Mouse (Mus musculus): ENCODE measurements around the gene Gng3.

The Gng3 gene

DNA sequence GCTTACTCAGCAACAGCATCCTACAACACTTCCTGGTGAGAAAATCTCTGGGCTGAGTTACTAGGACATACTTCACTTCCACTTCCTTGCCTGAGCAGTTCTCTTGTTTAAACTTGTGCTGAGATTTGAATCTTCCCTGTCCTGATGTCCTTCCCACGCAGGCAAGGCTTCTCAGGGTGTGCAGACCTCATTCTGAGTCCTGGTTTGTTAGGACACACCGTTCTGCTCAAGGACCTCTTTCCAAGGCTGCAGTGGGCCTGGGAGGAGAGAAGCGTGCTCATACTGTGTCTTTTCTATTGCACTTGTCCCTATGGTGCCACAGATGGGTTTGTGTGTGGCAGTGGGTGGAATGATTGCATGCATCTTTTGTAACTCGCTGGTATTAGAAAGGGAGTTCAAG, 6.0 kb downstream of the Gng3 start:
- no peaks in the 10 kb centered on the region for H3K27me3 ChIP-seq (ENCODE audit: control insufficient read depth, insufficient read depth, low read length, poor library complexity, severe bottlenecking)
- peaks cover 29% of the 10 kb centered on the region for H3K36me3 ChIP-seq (ENCODE audit: control insufficient read depth, insufficient read depth, low read length, poor library complexity, severe bottlenecking)
- DNase-seq (ENCODE audit: low read depth, low spot score): no peak

DNA sequence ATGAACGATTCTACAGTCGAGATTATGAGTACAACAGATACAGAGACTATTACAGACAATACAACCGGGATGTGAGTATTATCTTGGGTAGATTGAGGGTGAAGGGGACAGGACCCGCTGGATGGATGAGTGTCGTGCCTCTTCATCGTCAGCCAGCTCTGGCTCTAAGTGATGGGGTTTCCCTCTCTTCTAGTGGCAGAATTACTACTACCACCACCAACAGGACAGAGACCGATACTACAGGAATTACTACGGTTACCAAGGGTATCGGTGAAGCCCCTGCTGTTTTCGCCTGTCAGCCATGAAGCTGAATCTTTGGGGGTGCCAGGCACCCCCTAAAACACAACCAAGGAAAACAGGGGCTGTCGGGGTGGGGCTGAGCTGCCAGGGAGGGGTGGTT, 7.7 kb downstream of the Gng3 start:
- Histone ChIP-seq H3K36me3 (ENCODE audit: control insufficient read depth, insufficient read depth, low read length, poor library complexity, severe bottlenecking) (peaks cover 36% of the 10 kb centered on the region), H3K27me3 (ENCODE audit: control insufficient read depth, insufficient read depth, low read length, poor library complexity, severe bottlenecking) (no peaks in the 10 kb centered on the region)
- DNase-seq (ENCODE audit: low read depth, low spot score): no peak

DNA sequence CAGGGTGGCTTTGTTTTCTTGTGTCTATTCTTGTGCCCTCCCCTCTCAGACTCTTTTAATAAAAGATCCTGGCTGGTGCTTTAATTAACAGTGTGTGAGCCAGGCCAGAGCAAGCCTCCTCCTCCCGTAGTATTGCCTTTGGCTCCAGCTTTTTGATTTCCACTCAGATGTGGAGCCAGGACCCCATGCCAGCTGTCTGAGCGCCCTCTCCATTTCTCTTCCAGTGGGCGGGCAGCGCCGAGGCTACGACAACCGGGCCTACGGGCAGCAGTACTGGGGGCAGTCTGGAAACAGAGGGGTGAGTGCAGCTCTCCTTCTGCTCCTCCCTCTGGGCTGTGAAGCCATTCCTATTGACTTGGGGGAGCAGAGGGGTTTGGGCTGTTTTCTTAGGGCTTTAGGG, 8.3 kb downstream of the Gng3 start:
- Histone ChIP-seq H3K36me3 (ENCODE audit: control insufficient read depth, insufficient read depth, low read length, poor library complexity, severe bottlenecking) (peaks cover 39% of the 10 kb centered on the region), H3K27me3 (ENCODE audit: control insufficient read depth, insufficient read depth, low read length, poor library complexity, severe bottlenecking) (no peaks in the 10 kb centered on the region)
- no peak for DNase-seq (ENCODE audit: low read depth, low spot score)

DNA sequence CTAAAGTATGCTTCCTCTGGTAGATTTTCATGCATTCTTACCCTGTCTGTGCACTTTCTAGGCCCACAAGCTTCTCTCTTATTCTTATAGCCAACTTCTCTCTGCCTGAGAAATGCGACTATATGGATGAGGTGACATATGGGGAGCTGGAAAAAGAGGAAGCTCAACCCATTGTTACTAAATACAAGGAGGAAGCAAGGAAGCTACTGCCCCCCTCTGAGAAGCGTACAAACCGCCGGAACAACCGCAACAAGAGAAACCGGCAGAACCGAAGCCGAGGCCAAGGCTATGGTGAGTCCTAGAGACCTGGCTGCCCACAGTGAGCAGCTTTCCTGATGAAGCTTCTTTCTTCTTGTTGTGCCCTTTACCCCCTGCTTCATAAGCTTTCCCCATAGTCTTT, 9.3 kb downstream of the Gng3 start, which contains the start of gene AC129217.1:
TSS of gene AC129217.1 (plus strand) at position 114 of the 400 bp plus-strand sequence.
- no peaks in the 10 kb centered on the region for H3K27me3 ChIP-seq (ENCODE audit: control insufficient read depth, insufficient read depth, low read length, poor library complexity, severe bottlenecking)
- peaks cover 46% of the 10 kb centered on the region for H3K36me3 ChIP-seq (ENCODE audit: control insufficient read depth, insufficient read depth, low read length, poor library complexity, severe bottlenecking)
- DNase-seq (ENCODE audit: low read depth, low spot score): no peak

DNA sequence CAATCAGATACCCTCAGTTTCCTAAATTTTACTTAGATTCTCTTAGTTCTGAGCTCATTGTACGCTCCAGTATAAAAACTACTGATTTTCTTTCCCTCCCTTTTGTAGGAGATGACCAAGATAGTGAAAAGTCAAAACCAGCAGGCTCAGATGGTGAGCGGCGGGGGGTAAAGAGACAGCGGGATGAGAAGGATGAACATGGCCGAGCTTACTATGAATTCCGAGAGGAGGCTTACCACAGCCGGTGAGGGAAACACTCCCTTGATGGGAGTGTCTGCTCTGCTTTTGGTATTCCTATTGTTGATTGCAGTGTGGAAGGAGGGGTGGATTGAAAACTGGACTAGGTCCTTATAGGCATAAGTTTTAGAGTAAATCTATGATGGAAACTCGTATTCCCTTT, 16.3 kb downstream of the Gng3 start:
- no peak for DNase-seq (ENCODE audit: low read depth, low spot score)
- Histone ChIP-seq H3K36me3 (ENCODE audit: control insufficient read depth, insufficient read depth, low read length, poor library complexity, severe bottlenecking) (peaks cover 25% of the 10 kb centered on the region), H3K27me3 (ENCODE audit: control insufficient read depth, insufficient read depth, low read length, poor library complexity, severe bottlenecking) (no peaks in the 10 kb centered on the region)

DNA sequence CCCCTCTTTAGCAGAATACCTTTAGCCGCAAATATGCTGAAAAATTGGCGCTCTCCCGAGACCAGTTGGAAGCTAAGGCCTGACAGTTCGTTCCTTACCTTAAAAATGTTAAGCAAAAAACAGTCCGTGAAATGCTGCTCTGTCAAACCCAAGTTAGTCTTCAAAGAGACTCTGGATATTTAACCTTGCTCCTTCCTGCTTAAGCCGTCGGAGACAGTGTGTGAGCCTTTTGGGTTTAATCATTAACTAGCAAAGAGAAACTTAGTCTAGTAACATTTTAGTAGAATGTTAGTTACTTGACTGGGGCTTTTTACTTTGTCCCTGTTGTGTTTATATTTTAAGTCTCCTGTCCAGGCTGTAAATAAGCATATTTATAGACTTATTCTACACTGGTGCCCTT, 17.8 kb downstream of the Gng3 start:
- no peak for DNase-seq (ENCODE audit: low read depth, low spot score)
- H3K27me3 ChIP-seq (ENCODE audit: control insufficient read depth, insufficient read depth, low read length, poor library complexity, severe bottlenecking): no peaks in the 10 kb centered on the region
- peaks cover 19% of the 10 kb centered on the region for H3K36me3 ChIP-seq (ENCODE audit: control insufficient read depth, insufficient read depth, low read length, poor library complexity, severe bottlenecking)

DNA sequence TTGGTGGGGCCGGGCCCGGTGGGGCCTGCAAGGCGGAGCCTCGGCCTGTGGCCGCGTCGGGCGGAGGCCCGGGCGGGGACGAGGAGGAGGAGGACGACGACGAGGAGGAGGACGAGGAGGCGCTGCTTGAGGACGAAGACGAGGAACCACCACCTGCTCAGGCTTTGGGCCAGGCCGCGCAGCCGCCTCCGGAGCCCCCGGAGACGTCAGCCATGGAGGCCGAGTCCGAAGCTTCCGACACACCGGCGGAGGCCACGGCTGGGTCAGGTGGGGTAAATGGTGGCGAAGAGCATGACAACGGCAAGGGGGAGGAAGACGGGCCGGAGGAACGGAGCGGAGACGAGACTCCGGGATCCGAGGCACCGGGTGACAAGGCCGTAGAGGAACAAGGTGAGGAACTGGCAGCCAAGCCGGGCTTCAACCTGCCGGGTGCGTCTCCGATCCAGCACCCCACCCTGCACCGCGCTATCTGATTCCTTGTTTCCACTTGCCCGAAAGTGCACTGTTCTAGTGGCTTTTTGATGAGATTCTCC, 18.5 kb downstream of the Gng3 start:
- Histone ChIP-seq H3K36me3 (ENCODE audit: control insufficient read depth, insufficient read depth, low read length, poor library complexity, severe bottlenecking) (peaks cover 18% of the 10 kb centered on the region), H3K27me3 (ENCODE audit: control insufficient read depth, insufficient read depth, low read length, poor library complexity, severe bottlenecking) (no peaks in the 10 kb centered on the region)
- DNase-seq (ENCODE audit: low read depth, low spot score): no peak

DNA sequence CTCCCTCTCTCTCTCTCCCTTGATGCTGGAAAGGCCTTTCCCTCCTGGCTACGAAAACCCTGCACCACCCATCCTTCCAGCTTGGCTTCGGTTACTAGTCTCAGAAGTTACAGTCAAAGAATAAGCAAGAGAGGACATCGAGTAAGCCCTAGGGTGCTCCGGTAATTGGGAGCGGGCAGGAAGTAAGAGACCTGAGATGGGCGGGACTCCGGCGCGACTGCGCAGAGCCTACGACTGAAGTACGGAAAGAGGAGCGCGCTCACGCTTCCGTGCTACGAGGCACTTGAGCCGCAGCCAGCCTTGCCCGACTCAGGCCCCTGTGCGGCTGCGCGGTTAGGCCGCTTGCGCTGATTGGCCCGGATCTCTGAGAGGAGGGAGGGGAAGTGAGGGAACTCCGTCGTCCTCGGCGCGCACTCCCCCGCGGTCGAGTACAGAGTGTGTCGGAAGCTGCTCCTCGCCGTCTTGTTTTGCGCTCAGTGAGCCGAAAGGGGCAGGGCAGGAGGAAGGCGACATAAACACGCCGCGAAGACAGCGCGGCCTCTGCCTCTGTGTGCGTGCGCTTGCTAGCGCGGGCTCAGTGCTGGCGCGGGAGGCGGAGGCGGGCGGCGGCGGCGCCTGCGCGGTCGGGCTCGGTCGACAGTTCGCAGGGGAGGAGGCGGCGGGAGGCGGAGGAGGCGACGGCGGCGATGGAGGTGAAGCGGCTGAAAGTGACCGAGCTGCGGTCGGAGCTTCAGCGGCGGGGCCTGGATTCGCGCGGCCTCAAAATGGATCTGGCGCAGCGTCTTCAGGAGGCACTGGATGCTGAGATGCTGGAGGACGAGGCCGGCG, 19.2 kb downstream of the Gng3 start, which contains the start of gene Hnrnpul2:
TSS of gene Hnrnpul2 (plus strand) at position 415 of the 828 bp plus-strand sequence.
- Histone ChIP-seq H3K27me3 (ENCODE audit: control insufficient read depth, insufficient read depth, low read length, poor library complexity, severe bottlenecking) (no peaks in the 10 kb centered on the region), H3K36me3 (ENCODE audit: control insufficient read depth, insufficient read depth, low read length, poor library complexity, severe bottlenecking) (peaks cover 13% of the 10 kb centered on the region)
- DNase-seq (ENCODE audit: low read depth, low spot score): peak; percentile 100

DNA sequence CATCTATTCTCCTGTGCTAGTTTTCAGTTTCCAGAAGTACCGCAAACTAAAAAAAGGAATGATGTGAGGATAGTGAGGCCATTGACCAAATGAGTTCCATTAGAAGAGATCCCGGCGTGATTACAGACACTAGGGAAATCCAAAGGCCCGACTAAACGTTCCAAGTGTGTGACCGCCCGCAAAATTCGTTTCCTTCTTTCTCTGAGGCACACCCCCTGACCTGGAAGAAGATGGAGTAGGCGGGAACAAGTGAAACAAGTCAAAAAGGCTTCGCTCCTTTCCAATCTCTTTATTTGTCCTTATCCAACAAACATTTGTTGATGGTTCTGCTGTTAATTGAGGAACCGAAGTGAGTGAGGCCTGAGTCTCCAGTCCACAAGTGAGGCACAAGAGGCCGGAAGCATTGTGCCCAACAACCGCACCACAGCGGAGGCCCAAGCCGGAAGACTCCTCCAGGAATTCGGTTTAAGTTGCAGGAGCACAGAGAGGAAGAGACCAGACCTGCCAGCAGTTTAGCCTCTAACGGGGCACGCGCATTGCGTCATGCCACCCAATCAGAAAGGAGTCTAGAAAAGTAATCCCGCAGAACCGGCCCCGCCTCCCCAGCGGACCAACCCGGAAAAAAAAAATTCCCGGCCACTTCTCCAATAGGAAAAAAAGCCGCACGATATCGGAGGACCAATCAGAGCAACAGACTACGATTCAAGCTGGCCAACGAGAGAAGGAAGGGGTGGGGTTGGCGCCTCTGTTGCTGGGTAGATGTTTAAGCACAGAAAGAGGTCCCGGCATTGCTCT, 20.0 kb downstream of the Gng3 start, which contains the start of gene Ttc9c:
TSS of gene Ttc9c (minus strand) at position 533 of the 795 bp plus-strand sequence.
- DNase-seq (ENCODE audit: low read depth, low spot score): peak; percentile 95

DNA sequence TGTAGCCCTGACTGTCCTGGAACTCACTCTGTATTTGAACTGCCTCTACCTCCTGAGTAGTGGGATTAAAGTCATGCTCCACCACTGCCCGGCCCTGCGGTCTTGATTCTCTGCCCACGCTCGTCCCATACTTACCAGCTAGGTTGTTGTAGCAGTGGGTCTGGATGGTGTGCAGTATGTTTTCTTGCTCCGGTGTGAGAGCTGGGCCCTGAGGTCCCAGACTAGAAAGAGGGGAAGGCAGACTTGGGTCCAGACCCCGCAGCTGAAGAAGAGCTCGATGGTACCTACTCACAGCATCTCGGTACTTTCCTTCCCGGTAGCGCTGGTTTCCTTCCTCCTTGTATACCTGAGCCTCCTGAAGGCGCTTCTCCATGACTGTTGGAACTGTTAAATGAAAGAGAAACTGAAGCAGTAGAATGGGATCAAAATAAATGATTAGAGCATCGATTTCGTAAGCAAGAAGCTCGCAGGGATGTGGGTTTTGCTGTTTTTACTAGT, 20.6 kb downstream of the Gng3 start:
- no peaks in the 10 kb centered on the region for H3K27me3 ChIP-seq (ENCODE audit: control insufficient read depth, insufficient read depth, low read length, poor library complexity, severe bottlenecking)
- no peak for DNase-seq (ENCODE audit: low read depth, low spot score)
- H3K36me3 ChIP-seq (ENCODE audit: control insufficient read depth, insufficient read depth, low read length, poor library complexity, severe bottlenecking): peaks cover 6% of the 10 kb centered on the region

More for the DNA sequence above, 20.0 kb downstream of the Gng3 start, which contains the start of gene Ttc9c:
- peaks cover 7% of the 10 kb centered on the region for H3K36me3 ChIP-seq (ENCODE audit: control insufficient read depth, insufficient read depth, low read length, poor library complexity, severe bottlenecking)
- no peaks in the 10 kb centered on the region for H3K27me3 ChIP-seq (ENCODE audit: control insufficient read depth, insufficient read depth, low read length, poor library complexity, severe bottlenecking)

DNA sequence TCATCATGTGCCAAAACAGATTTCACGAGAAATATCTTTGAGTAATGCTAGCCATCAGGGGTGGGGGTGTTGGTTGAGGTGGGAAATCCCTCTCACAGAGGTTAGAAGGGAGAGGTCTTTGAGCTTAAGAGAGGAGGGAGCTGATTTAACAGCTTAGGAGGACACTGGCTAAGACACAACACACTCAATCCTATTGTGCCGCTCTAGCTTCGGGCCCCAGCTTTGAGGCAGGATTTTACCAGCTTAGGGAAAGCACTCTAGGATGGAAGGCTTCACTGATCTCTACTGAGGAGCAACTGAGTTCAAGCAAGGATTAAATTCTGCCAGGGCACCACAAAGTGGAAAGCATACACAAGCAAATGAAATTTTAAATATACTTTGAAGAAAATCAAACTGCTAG, 22.0 kb downstream of the Gng3 start:
- no peak for DNase-seq (ENCODE audit: low read depth, low spot score)
- Histone ChIP-seq H3K27me3 (ENCODE audit: control insufficient read depth, insufficient read depth, low read length, poor library complexity, severe bottlenecking) (no peaks in the 10 kb centered on the region), H3K36me3 (ENCODE audit: control insufficient read depth, insufficient read depth, low read length, poor library complexity, severe bottlenecking) (peaks cover 12% of the 10 kb centered on the region; the same call in 1 of the 2 replicates)

DNA sequence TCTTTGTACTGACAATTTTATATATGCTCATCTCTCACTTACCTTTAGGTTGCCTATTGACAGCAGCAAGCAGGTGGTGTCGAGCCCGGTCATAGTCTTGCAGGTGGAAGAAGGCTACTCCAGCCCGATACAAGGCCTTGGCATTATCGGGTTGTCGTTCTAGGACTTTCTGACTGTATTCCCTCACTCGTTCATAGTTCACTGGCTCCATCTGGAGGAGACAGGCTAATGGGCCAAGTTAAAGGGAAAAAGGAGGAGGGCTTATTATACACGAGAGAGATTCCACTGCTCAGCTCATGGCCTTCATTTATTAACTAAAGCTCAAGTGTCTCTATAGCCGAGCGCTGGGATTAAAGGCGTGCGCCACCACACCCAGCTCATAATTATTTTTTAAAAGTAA, 23.2 kb downstream of the Gng3 start:
- H3K27me3 ChIP-seq (ENCODE audit: control insufficient read depth, insufficient read depth, low read length, poor library complexity, severe bottlenecking): no peaks in the 10 kb centered on the region
- no peak for DNase-seq (ENCODE audit: low read depth, low spot score)
- H3K36me3 ChIP-seq (ENCODE audit: control insufficient read depth, insufficient read depth, low read length, poor library complexity, severe bottlenecking): peaks cover 12% of the 10 kb centered on the region; the same call in 1 of the 2 replicates

DNA sequence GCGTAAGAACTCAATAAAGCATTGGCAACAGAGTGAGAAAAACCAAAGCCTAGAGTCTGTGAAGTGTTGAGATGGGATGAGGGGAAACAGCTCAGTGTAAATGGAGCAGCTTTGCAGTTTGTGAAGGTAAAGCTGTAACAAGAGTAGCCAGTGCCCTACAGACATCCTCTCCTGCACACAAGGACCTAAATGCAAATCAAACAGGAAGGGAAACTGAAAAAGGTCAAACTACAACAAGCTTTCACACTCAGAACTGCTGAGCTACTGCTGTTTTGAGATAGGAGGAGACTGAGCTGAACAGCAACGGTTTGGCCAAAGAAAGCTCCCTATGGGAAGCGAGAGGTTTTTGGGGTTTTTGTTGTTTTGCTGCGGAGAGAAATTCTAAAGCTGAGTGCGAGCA, 32.2 kb downstream of the Gng3 start:
- Histone ChIP-seq H3K27me3 (ENCODE audit: control insufficient read depth, insufficient read depth, low read length, poor library complexity, severe bottlenecking) (no peaks in the 10 kb centered on the region), H3K36me3 (ENCODE audit: control insufficient read depth, insufficient read depth, low read length, poor library complexity, severe bottlenecking) (peaks cover 3% of the 10 kb centered on the region)
- peak; percentile 65 for DNase-seq (ENCODE audit: low read depth, low spot score)

DNA sequence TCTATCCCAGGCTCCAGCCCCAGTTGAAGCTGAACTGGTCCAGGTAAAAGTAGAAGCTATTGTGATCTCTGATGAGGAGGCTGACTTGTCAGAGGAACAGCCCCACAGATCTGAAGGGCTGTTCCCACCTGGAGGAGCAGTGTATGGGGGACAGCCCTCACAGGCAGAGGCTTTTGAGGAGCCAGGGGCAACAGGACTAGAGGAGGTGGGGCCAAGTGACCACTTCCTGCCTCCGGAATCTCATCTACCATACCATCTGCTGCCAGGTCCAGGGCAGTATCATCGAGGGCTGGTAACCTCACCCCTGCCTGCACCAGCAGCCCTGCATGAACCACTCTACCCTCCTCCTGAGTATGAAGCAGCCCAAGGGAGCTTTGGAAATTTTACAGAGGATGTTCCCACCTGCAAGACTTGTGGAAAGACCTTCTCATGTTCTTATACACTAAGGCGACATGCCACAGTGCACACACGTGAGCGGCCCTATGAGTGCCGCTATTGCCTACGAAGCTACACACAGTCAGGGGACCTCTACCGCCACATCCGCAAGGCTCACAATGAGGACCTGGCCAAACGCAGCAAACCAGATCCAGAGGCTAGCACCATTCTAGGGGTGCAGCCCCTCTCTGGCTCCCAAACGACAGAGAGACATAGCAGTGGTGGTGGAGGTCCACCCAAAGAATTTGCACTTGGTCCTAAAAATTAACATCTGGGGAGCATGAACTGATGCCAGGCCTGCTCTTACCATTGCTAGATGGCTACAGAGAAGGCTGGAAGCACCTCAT, 34.9 kb downstream of the Gng3 start:
- Histone ChIP-seq H3K36me3 (ENCODE audit: control insufficient read depth, insufficient read depth, low read length, poor library complexity, severe bottlenecking) (no peaks in the 10 kb centered on the region), H3K27me3 (ENCODE audit: control insufficient read depth, insufficient read depth, low read length, poor library complexity, severe bottlenecking) (no peaks in the 10 kb centered on the region)
- no peak for DNase-seq (ENCODE audit: low read depth, low spot score)

Data from splenic B cell, adult 2 months (primary cell).